Mouse (Mus musculus) neural tube, embryonic 10.5 days (tissue): ENCODE data around the gene Clic4.

Experiments used
- DNase-seq: peaks from one replicate; pipeline ENCODE4 v3.0.0-alpha.2; 2017; ENCODE audit warnings: low spot score; ENCODE audit errors: extremely low spot score

Clic4 gene

GRCm38 (mm10) chr4:135272640-135273306 lies at the start of gene Clic4:
Gene Clic4 (minus strand): TSS chr4:135272814.
- DNase-seq = peak; percentile 100

DNA sequence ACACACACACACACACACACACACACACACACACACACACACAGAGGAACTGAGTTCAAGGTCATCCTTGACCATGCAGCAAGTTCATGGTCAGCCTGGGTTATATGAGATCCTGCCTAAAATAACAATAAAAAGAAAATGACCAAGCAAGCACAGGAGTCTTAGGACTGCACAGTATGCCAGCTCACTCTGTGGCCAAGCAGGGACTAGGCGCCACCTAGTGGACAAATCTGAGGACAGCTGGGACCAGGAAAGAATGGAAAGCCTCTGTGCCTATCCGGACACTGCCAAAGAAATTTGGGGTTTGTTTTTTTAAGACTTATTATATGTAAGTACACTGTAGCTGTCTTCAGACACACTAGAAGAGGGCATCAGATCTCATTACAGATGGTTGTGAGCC lies 45.4 kb upstream of the Clic4 start:
- peak; percentile 80 for DNase-seq

DNA sequence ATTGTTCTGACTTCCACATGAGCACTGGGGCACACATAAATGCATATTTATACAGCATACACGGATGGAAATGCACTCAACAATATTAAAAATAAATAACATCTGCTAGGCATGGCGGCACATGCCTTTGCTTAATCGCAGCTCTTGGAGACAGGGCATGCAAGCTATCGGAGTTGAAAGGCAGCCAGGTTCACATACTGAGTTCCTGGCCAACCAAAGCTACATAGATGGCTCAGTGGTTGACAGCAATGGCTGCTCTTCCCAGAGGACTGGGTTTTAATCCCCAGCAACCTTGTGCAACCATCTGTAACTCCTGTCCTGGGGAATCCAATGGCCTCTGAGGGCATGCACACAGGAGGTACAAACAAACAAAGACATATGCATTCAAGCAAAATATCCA lies 44.9 kb upstream of the Clic4 start:
- DNase-seq = no peak

DNA sequence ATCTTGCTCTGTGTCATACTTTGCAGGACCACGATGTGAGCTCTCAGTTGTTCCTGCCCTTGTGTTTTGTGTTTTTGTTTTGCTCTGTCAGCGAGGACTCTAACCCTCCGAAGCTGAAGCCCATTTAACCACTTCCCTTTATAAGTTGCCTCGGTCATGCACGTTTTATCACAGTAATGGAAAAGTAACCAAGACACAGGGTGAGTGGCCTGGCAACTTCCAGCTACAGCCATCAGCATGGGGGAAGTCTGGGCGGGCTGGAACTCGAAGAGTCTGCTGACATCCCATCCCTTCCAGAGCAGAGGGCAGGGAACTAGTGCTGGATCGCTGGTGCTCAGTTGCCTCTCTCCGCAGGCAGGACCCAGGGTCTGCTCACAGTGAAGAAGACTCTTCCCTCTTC lies 42.7 kb upstream of the Clic4 start:
- no peak for DNase-seq

DNA sequence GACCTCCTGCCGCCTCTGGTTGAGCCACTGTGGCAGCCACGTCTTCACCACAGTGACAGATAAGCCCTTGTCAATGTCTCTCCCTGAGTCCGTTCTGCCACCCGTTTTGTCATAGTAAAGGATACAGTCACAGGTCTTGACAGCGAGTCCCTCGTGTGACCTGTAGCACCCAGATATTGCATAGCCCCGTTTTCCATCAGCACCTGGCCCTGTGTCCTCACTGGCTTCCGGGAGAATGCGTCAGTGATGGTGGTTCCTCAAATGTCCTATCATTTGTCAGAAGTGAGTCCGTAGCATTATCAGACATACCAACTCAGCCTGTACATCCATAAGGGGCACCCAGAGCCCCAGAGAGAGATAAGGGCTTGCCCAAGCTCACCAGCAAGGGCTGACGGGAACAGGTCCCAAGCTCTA lies 41.8 kb upstream of the Clic4 start:
- no peak for DNase-seq

- no peak for DNase-seq
Measured at GRCm38 (mm10) chr4:135313761-135314241, 41.2 kb upstream of the Clic4 start.

DNA sequence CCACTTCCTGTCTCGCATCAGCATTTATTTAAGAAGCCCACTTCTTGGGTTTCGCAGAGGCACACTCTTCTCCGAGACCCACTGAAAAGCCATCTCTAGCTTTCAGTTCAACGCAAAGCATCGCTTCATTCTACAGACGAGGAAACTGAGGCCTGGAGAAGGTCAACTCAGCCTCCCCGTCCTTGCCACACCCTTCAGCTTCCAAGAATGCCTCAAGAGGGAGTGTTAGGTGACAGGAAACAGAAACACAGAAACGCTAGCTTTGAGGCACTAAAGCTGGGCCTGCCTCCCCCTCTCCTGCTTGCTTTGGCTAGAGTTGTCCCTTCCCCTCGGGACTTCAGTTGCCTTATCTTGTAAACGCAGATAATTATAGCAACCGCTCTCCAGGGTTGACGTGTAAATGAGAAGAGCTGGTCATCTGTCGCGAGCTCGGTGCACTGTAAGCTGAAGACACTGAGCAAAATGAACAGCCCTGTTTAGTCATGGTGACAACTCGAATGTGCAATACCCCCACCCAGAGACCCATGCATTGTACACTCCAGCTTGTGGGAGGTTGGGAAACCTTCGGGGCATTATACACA lies 40.6 kb upstream of the Clic4 start:
- DNase-seq = no peak

DNA sequence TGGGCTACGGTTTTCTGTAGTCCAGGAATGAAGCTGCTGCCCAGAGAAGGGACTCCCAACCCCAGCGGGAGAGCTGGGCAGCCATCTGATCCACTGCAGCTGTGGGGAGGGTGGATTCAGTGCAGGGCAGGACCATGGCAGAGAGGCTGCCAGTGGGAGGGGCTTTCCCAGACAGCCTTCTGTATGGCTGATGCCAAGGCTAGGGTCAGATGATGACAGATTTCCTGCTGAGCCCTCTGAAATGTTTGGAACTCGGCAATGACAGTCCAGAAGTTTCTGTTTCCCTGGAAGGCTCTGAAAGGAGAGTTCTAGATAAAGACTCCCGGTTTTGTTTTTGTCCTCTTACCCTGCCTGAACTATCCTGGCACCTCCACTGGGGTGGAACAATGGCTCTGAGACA lies 40.1 kb upstream of the Clic4 start:
- DNase-seq = no peak

DNA sequence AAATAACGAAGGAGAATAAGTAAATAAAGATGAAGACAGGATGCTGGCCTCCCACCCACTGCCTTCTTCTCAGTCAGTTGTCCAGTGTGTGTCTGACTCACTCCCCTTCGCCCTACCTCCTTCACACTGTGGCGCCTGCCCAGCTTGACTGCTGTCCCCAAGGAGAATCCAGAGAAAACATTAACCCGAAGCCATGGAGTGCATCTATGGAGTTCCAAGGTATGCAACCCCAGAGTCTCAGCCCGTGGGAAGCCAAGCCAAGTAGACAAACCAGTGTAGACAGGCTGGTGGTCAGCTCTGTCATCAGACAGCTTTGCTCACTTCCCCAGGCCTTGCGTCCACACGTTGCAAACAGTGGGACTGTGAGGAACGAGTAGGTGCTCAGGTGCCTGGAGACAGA lies 37.8 kb upstream of the Clic4 start:
- no peak for DNase-seq

DNA sequence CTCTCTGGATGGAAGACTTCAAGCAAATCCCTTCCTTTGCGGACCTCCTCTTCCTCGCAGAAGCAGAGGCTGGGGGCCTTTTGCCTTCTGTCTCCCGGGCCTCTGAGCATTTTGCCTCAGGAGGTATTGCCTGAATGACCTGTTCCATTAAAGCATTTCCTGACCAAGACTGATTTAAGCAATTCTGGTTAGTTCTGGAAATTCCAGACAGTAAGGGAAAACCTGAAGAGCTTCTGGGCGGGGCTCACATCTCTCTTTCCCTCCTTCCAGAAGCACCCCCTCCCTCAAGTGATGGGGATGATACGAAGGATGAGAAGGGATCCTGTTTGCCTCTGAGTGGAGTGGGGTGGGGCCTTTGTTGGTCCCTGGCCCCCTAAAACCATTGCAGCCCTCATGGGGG lies 37.1 kb upstream of the Clic4 start:
- no peak for DNase-seq

DNA sequence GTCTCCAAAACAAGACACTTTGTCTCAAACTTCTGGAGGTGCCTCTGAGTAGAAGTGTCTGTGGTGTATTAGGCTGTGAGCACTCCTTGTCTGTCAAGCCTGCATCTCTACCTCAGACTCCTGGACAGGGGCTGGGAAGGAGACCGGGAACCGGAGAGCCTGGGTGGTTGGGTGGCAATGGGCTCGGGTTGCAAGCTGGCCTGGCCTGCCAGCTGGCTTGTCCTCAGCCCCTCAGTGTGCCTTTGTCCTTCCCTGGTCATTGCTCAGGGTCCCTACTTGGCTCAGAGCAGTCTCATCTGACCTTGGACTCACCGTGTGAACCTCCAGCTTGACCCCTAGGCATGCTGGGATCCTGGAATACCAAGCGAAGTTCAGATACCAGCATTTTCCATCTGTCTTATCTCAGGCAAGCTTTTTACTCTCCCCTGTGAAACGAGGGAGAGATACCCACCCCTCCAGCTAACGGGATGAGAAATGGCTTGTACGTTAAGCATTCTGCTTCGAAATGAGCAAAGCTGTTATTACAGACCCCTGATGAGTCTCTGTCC lies 36.6 kb upstream of the Clic4 start:
- no peak for DNase-seq

DNA sequence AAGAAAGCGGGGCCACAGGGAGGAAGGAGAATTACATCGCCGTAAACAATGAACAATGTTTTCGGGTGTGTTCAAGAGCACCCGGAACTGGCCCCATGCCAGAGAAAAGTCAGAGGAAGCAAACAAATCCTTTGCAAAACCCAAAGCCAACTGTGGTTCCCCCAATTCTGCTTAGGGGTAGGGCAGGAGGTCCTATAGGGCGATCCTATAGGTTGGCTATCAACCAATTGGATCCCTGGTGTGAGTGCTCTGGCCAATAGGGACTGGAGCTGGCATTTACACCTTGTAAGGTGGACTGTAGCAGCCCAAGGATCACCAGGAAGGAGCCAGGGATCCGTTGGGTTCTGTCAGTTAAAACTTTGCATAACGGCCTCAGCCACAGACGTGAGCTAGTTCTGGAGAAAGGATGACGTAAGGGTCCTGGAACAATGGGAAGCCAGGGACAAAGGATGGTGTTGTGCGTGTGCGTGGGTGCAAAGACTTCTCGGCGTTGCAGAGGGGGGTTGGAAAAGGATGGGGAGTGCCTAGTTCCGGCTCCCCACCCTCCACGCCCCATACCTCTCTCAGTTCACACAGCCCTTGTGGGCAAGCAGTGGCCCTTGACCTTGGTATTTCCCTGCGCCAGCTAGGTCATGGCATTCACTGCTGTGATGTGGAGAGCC lies 34.5 kb upstream of the Clic4 start:
- no peak for DNase-seq

GRCm38 (mm10) chr4:135306533-135306932 lies 33.9 kb upstream of the Clic4 start:
- DNase-seq = no peak

- DNase-seq = no peak
Measured at GRCm38 (mm10) chr4:135302261-135302660, 29.6 kb upstream of the Clic4 start.

- no peak for DNase-seq
Measured at GRCm38 (mm10) chr4:135301166-135301565, 28.6 kb upstream of the Clic4 start.

DNA sequence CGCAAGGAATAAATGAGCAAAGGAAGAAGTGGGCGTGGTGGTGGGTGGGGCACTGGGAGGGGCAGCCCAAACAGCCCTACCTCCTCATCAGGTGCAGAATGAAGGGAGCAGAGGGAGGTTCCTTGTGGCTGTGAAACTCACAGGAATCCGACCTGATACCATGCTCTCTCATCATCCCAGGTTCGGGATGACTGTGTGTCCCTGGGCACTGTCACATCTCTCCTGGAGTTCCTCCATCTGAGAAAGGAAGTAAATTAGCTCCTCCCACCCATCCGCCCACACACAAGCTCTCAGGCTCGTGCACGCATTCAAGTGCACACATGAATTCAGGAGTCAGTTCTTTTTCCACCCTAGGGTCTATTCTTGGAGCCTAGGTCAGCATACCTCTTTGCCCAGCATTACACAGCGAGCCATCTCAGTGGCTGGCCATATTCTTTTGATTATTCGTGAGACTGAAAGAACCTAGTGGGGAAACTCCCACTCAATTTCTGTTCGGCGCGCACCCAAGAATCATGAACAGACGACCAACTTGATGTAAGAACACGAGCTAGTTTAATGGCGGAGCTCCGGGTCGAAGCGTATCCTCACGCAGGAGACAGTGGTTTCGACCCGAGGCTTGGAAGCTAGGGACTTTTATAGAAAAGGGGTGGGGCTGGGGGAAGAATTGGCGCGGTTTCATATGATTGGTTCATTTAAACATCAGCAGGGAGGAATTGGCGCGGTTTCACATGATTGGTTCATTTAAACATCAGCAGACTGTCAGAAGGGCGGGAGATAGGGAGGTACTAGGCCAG lies 27.8 kb upstream of the Clic4 start:
- DNase-seq = no peak

GRCm38 (mm10) chr4:135298680-135299079 lies 26.1 kb upstream of the Clic4 start:
- DNase-seq = no peak

- DNase-seq = no peak
Measured at GRCm38 (mm10) chr4:135297931-135298546, 25.4 kb upstream of the Clic4 start.

DNA sequence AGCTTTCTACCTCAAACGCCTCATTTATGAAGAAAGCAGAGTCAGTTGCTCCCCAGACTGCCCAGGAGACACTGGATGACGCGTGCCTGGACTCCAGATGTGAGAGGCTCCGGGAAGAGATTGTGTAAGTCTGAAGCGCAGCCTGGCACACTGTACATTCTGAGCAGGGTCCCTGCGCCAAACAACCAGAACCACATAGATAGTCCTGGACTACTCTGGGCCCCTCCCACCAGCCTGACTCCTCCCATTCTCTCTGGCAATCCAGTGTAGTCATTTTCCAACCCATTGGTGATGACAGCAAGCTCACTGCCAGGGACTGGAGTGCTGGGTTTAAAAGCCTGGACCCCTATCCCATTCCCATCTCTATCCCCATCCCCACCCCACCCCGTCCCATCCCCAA lies 24.5 kb upstream of the Clic4 start:
- no peak for DNase-seq

DNA sequence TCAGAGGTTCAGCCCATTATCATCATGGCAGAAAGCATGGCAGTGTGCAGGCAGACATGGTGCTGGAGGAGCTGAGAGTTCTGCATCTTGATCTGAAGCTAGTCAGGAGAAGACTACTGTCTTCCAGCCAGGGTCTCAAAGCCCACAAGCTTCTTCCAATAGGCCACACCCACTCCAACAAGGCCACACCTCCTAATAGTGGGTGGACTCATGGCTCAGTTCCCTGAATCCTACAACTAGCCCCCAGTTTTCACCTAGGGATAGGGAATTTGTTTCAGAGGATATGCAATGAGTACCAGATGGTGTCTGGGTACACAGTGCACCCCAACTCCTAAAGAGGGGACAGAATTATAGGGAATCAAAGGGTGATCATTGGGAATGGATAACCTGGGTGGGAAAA lies 24.0 kb upstream of the Clic4 start:
- DNase-seq = no peak

GRCm38 (mm10) chr4:135293813-135294212 lies 21.2 kb upstream of the Clic4 start:
- DNase-seq = no peak
